Mouse (Mus musculus) G1E (cell line): Measurements from ENCODE around the gene Clip1.

Experiments used
- CTCF ChIP-seq: IDR thresholded peaks from 2 replicates; pipeline ENCODE4 v1.5.1; 2012; ENCODE audit warnings: low read depth, low read length, inconsistent platforms, mixed read lengths
- TAL1 ChIP-seq: conservative IDR thresholded peaks from 2 replicates; pipeline ENCODE4 v1.6.1; 2012; ENCODE audit warnings: low read depth, low read length, inconsistent platforms, mixed read lengths

DNA sequence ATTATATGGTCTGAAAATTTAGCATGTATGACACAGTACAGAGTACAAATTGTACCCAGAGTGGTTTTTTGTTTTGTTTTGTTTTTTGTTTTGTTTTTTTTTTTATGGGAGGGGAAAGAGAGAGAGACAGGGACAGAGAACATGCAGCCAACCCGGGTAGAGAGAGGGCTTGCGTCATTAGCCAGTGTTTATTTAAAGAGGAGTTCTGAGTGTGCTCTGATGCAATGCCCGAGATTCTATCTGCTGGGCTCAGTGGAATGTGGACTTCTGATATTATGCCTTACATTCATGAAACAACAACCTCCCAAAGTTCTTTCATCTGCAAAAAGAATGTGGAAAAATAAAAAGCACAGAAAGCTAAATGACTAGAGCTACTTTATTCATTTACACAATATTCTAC is 9.2 kb downstream of the Clip1 start:
- no peak for TF ChIP-seq CTCF
- TF ChIP-seq TAL1, result no peak
